Mouse (Mus musculus) induced T-regulatory cell, adult 2 months (primary cell): ENCODE measurements around the gene Galnt6.

Experiments used
- DNase-seq: peaks from one replicate; pipeline ENCODE4 v3.0.0-alpha.2; 2012; ENCODE audit warnings: low read depth

Galnt6 gene

DNA sequence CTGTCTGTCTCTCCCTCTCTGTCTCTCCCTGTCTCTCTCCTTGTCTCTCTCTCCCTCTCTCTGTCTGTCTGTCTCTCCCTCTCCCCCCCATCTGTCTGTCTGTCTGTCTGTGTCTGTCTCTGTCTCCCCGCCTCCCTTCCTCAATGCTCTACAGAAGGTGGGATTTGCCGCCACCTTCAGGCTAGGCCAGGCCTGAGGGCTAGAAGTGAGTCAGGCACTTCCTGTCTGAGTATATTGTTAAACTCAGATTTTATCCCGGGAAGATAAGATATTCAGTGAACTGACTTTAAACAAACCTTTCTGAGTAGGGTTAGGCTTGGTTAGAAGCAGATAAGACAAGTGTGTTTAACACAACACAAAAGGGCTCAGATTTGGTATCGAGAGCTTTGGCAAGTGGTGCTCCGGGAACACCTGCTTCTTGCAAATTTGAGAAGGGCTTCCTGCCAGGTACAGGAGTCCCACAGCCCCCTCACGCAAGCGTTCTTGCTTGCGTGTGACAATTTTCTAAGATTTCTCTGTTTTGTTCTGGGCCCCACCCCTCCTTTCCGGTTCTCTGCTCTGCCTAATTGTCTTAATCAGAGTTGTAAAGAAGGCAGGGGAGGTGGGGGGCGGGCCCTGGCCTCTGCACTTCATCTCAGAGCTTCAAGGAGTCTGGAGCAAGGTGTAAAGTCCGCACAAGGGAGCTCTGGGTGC lies 25.8 kb upstream of the Galnt6 start:
- DNase-seq: peak; percentile 93

DNA sequence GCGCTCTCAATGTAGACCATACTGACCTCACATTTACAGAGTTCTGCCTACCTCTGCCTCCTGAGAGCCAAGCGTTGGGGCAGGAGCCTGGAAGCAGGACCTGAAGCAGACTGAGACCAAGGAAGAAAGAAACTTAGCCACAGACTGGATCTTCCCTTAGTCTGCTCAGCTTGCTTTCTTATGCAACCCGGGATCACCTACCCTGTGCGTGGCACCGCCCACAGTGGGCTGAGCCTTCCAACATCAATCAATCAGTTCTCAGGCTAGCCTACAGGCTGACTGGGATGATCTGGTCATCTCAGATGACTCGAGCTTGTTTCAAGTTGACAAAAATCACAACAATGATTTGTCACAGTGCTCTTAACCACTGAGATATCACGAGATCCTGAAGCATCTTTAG lies 24.9 kb upstream of the Galnt6 start:
- peak; percentile 87 for DNase-seq

DNA sequence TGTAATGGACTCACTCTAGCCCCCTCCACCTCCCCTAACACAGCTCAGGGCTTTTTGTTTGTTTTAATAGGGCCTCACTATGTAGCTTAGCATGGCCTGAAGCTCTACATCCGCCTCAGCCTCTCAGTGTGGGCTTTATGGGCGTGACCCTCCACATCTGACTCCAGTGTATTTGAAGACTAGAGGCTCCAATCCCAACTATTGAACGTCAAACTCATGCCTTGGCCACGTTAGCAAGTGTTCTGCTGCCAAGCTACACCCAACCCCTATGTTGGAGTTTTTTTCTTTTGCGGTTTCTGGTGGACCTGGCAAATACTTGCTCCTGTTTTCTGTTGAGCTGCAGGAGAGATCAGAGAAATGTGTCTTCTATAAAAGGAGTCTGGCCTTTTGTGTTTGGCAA lies 23.9 kb upstream of the Galnt6 start:
- DNase-seq: peak; percentile 70

DNA sequence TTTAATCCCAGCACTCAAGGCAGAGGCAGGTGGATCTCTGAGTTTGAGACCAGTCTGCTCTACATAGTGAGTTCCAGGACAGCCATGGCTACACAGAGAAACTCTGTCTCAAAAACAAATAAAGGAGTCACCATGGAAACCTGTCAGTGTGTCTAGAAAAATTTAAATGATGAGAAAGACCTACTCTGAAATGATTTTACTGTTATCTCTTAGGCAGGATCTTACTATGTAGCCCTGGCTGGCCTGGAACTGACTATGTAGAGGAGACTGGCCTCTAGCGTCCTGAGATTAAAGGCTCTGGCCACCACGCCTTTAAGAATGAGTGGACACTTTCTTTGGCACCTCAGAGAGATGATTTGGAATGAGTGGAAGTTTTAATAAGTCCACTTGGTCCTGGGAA lies 23.3 kb upstream of the Galnt6 start:
- peak; percentile 76 for DNase-seq

DNA sequence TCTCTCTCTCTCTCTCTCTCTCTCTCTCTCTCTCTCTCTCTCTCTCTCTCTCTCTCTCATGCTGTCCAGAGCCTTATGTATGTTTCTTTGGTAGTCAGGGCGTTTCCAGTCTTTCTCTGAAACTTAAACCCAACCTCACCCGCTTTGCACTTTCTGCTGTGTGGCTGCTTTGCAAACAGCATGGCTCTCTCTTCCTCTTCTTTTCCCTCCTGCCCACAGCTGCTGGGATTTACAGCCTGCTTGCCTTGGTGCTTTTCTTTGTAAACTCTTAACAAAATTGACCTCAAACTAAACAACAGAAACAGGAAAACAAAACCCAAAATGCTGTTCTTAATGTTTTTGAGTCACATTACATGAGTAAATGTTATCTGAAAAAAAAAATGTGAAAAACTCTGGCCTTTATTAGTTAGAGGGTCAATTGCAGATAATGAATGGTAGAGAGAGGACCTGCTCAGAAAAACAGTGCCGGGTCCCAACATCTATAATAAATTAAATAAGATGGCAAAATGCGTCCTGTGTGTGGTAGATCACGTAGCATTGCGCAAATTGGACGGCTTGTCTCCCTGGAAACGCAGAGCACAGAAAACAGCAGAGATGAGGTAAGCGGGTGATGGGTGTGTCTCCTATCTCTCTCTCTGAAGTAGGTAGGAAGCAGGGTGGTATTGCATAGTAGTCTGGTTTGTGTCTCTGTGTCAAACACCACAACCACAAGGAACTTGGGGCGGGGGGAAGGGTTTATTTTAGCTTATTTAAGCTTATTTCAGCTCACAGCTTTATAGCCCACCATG lies 20.8 kb upstream of the Galnt6 start:
- peak; percentile 96 for DNase-seq

DNA sequence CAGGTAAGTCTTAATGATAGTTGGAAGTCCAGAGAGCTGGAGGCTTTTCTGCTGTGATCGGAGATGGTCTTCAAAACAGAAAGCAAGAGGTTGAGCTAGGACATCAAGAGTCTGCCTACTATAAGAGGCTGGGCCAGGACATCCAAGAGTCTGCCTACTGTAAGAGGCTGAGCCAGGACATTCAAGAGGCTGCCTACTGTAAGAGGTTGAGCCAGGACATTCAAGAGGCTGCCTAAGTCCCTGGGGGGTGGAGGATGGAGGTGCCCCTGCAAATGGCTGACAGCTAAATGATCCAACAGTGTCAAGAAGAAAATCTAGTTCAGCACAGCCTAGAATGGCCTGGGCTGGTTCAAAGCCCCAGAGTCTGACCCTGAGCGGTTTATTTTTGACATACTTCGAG lies 19.4 kb upstream of the Galnt6 start:
- peak; percentile 57 for DNase-seq

DNA sequence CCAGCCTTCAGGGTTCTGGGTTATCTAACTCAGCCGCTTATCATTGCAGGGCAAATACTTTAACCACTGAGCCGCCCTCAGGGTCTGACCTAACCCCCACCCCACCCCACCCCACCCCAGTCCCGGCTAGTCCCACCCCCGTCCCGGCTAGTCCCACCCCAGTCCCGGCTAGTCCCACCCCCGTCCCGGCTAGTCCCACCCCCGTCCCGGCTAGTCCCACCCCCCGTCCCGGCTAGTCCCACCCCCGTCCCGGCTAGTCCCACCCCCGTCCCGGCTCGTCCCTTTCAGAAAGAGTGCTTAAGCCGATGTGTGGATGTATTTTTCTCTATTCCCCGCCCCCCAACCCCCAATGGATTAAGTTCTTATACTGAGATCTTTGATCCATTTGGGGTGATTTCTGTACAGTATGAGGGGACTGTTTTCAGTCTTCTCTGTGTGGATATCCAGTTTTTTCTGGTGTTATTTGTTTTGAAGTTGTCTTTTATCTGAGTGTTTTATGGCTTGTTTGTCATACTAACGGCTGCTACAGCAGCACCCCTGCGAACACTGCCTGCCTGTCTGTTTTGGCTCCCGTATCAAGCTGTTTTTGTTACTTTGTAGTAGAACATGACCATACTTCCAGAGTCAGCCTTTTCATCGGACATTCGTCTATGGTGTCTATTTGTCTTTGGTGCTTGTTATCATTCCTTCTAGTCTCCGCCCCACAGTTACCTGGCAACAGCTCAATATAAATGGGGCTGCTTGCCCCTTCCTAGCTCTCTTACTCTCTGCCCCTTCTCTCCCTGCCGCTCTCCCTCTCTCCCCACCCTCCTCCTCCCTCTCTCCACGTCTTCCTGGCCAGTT lies 18.2 kb upstream of the Galnt6 start:
- DNase-seq: peak; percentile 83

DNA sequence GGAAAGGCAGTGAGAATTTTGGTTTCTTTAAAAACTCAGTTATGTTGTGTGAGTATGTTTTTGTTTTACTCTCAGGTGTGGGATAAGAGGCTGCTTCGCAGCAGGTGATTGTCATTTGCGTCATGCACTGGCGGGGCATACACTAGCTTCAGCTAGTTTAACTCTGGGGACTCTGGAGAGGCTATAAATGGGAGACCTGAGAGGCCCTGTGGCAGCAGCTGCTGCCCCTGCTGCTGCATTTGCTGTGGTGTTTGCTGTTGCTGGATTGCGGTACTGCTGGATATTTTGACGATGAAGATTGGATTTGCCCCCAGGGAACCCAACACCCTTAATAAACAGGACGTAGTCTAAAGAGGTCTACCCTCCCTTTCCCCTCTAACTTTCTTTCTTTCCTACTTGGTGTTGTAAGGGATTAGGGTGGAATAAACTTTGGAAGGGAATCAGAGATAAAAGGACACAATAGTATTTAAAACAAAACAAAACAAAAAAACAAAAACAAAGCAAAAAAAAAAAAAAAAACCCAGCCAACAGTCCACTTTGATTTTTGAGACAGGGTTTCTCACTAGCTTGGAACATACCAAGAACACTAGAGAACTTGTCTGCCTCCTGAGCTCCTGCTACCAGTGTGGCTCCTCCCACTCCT lies 17.4 kb upstream of the Galnt6 start:
- no peak for DNase-seq

DNA sequence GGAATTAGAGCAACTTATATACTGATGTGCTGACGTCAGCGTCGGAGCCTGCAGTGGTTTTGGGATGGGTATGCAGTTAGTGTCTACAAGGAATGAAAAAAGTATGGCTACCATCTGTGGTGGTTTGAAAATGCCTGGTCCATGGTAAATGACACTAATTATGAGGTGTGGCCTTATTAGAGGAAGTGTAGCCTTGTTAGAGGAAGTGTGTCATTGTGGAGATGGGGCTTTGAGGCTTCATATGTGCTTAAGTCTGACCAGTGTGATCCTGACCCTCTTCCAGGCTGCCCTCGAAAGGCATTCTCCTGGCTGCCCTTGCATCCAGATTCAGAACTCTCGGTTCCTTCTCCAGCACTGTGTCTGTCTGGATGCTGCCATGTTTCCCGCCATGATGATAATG lies 14.1 kb upstream of the Galnt6 start:
- DNase-seq: no peak

DNA sequence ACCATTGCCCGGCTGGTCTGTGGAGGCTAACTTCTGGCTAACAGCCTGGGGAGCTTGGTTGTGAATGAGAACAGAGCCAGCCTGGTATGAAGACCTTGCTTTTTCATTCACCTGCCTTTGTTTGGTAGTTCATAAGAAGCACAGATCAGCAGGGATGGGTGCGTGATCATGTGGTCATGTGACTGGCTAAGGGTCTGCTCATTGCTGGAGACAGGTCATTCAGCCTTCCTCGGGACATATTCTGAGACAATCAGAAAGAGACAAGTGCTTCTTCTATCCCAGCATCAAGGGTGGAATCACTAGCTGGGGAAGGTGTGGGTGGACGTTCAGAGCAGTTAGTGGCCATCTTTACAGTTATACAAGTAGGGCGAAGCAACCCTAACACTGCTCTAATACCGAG lies 10.3 kb upstream of the Galnt6 start:
- no peak for DNase-seq

DNA sequence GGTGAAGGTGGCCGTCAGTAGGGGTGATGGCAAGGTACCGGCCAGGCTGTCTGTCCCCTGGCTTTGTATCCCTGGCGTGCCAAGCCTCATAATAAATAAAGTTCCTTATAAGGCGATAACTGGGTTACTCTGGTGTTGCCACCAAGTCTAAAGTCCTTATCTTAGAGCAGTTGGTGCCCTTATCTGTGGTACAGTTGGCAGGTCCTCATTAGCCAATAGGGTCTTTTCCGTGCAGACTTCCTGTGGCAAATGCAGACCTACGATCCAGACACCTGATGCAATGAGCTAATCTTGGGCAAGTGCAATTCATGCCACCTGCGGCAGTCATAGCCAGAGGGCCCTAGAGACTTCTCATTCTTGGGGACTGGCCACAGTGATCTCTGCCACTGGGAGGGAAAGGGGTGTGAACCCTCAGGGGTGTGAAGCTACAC lies 9.2 kb upstream of the Galnt6 start:
- DNase-seq: no peak

DNA sequence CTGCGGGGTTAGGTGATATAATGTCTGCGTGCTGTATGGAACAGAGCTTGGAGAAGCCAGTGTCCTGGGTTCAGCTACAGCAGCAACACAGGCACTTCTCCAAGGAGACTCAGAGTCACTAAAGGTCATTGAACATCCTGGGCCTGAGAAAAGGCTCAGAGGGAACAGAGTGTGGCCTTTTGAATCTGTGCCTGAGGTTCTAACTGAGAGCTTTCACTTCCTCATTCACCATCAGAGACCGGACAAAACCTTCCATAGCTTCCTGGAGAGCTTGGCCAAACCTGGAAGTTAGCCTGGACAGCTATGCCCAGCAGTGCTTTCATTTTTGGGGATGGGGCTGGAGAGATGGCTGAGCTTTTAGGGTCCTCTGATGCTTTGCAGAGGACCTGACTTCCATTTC lies 8.5 kb upstream of the Galnt6 start:
- DNase-seq: no peak

DNA sequence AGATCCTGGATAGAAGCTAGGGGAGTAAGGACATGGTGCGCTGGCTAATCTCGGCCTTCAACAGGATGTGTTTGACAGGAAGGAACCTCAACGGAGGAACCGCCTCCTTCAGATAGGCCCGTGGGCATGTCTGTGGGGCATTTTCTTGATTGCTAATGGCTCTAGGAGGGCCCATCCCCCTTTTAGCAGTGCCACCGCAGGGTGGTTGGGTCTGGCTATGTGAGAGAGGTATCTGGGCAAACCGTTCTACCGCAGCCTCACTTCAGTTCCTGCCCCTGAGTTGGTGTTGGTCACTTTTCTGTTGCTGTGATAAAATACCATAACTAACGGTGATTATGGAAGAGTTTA lies 6.8 kb upstream of the Galnt6 start:
- DNase-seq: peak; percentile 55

DNA sequence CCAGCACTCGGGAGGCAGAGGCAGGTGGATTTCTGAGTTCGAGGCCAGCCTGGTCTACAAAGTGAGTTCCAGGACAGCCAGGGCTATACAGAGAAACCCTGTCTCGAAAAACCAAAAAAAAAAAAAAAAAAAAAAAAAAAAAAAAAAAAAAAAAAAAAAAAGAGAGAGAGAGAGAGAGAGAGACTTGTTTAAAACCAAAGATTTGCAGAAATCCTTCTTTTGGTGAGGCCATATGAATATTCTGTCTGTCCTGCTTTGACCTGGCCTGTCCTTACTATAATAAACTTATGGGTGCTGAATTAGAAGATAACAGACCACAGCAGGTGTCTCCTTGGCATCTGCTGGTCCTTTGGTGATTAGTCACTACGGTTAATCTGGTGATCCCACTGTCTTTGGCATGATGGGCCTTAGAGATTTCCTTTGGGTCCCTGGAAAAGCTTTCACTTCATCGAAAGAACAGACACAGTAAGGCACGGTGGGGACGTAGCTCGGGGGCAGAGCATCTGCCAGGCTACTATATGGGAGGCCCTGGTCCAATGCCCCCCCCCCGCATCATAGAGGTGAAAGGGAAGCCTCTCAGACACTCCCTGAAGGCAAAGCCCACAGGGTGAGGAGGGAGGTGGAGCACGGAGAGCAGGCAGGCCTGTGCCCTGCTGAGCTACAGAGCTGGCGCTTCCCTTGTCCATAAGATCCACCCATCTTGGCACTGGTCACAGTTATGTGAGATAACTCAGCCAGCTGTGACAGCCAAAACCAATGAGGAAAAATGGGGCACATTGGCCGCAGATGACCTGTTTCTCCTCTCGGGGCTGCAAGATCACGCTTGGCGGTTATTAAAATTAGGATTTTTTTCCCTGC lies 6.1 kb upstream of the Galnt6 start:
- DNase-seq: peak; percentile 35

DNA sequence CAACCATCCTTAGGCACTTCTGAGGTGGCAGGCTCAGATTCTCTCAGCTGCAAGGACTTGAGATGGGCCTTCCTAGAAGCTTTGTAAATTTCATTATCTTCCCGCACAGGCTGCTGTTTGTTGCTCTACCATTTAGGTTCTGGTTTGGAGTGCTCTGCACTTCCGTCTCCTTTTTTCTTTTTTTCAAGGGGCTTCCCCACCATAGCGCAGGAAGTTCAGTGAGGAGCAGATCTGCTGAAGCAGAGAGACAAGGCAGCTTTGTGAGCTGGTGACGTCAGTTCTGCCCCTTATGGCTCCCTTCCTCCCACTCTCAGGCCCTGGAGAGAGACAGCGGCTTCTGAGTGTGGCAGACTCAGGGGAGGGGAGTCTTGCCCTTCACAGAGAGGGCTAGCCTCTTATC lies 3.4 kb upstream of the Galnt6 start:
- peak; percentile 93 for DNase-seq

DNA sequence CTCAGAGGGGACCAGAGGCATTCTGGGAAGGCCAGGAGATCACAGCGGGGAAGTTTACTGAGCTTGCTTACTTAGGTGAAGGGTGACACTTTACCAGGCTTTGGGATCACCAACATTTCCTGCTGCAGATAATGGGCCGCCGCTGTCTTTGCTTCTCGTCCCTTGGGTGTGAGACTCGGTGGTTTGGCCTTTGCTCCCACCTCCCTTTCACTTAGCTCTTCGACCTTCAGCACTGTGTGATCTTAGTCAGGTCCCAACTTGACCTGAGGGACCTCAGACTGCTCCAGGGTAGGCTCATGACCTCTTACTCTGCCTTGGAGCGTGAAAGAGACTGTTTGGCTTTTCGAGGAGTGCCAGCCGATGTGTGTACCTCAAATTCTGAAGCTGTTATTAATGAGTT lies 1.9 kb upstream of the Galnt6 start:
- peak; percentile 43 for DNase-seq

DNA sequence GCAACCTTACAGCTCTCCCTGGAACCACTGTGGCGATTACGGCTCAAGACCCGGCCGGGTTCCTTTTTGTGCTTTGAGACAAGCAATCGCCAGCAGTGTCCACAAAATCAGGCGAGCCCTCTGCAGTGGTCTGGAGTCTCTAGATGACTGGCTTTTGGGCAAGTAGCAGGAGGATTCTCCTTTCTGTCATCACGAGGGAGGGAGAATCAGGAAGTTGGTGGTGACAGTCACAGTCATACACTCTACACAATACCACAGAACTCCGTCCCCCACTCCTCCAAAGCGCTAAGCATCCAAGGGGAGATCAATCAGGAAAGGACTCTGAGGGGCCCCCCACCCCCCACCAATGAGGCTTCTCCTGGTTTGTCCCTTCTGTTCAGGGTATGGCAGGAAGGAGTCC lies 590 bp downstream of the Galnt6 start:
- peak; percentile 77 for DNase-seq

DNA sequence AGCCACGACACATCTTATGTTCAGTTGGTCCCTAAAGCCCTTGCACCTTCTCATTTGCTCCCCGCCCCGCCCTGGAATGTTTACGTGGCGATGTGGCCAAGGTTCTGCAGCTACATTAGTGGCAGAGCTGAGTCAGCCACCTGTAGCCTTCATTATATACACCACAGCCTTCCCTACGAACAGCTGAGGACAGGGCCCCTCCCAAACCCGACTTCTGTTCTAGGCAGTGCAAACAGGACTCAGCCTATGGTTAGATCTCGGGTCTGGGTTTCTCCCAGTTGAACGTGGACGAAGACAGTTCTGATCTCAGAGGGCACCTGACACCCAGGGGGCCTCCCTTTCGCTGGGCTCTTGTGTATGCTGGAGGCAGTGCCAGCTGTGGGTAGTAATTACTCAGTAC lies 1.3 kb downstream of the Galnt6 start:
- DNase-seq: peak; percentile 85

DNA sequence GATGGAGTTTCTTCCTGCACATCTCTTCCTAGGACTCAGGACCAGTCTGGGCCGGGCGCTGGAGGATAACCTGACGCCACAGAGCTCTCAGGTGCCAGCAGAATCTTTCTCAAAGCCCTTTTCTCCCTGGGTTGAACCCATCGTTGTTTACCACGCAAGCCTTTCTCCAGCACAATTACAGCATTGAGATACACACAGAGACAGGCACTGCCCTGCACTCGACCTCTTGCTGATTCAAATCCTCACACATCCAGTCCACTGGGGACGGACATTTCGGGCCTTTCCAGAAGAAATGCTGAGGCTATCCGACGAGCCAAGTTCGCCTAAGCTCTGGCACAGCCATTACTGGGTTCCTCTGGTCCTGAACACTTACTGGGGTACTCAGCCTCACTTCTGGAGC lies 2.5 kb downstream of the Galnt6 start:
- DNase-seq: no peak

DNA sequence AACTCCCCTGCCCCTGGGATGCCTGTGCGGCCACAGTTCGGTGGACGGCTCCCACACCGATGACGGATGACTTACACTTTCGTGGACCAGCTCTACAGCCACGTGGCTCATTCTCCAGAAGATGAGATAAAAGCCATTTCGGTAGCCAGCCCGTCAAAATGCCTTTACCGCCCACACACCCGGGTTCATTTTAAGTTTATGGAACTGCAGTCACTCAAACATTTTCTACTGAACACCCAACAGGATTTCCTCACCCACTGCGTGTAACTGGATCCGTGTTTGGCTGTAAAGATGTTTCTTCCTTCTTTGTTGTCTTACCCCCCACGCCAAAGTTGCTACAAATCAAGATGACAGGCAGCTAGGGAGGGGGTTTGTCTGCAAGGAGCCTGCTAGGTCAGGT lies 5.7 kb downstream of the Galnt6 start:
- peak; percentile 78 for DNase-seq

DNA sequence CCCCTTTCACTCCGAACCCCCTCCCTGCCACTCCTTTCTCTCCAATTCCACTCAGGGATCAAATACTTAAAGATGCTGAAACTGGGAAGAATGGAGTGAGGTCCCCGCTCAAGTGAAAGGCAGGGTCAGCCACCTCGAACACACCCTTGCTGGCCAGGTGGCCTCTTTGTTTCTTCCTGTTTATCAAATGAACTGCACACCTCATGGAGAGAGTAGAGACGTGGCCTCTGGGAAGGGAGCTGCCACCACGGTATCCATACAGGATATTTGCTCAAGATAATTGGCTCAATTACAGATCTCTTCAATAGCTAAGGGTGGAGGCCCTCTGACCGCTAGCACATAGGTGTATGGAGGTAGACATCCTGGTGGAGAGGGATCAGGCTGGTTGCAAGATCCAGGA lies 6.6 kb downstream of the Galnt6 start:
- no peak for DNase-seq
